Mouse (Mus musculus): ENCODE measurements around the gene Bcl2a1d. TPM values are rescaled to one million over a fixed set of nuclear protein-coding genes. Genes with fewer than 3 reads are reported as not detected.
"Not testable (repeated sequence)": the region's sequence is repeated elsewhere in the genome, so short reads cannot be mapped to it uniquely, and the experiment has no call there.

Bcl2a1d gene
- polyA plus RNA-seq (2015; fragmentation: Nextera tagmentation; extraction: Ambion mirVana) = 0.41 and 0.51 TPM in 2 replicates

DNA sequence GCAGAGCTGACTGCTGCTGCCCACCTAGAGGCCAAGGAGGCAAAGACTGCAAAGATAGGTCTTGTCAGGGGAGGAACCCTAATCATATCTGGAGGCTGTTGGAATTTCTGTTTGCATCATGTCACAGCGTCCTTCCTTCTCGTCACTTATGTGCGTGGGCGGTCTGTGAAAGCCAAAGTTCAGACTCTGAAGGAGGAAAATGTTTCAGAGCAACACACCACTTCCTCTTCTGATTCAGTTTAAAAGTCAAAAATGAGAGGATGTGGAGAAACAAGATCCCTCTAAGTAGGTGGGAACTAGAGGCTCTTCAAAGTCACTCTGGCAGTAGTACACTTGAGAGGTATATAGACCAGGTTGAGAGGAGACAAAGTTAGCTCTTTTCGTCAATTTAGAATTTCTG, at the start of gene Bcl2a1d:
TSS of gene Bcl2a1d (minus strand) at position 187 of the 400 bp plus-strand sequence.
- H3K27me3 ChIP-seq (ENCODE audit: insufficient read depth, low read length); H3K36me3 ChIP-seq (ENCODE audit: insufficient read depth, low read length); H3K4me2 ChIP-seq (ENCODE audit: low read length); DNase-seq (ENCODE audit: low spot score); ATAC-seq (replicated peaks; ENCODE audit: low FRiP score, low read depth); H3K27ac ChIP-seq; H3K4me1 ChIP-seq (replicated peaks; ENCODE audit: insufficient read depth, low read length); H3K9me3 ChIP-seq (replicated peaks; ENCODE audit: low read length); H3K4me3 ChIP-seq (replicated peaks; ENCODE audit: low read depth, low read length); H3K9ac ChIP-seq (ENCODE audit: low read depth, low read length): not testable (repeated sequence)
- WGBS = 62% methylated on average over 5 of the region's 5 CpGs

DNA sequence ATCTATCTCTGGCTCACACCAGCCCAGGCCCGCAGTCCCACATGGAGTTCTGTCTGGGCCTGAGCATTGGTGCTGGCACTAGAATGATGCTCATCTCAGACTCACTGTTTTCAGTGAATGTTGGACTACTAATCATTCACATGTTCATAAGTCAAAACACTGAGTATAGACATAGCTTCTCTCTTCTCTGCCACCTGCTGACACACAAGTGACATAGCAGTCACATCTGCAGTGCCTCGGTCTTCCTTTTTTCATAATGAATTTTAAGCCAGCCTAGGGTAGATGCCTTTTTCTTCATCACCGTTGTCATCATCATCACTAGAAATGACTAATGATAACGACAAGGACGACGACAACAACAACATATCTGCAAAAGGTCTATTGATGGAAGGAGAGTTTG, 38.5 kb upstream of the Bcl2a1d start:
- H3K27ac ChIP-seq; H3K4me3 ChIP-seq (replicated peaks; ENCODE audit: low read depth, low read length); ATAC-seq (replicated peaks; ENCODE audit: low FRiP score, low read depth); H3K27me3 ChIP-seq (ENCODE audit: insufficient read depth, low read length); H3K36me3 ChIP-seq (ENCODE audit: insufficient read depth, low read length); H3K9me3 ChIP-seq (replicated peaks; ENCODE audit: low read length); H3K4me1 ChIP-seq (replicated peaks; ENCODE audit: insufficient read depth, low read length); H3K9ac ChIP-seq (ENCODE audit: low read depth, low read length); H3K4me2 ChIP-seq (ENCODE audit: low read length); DNase-seq (ENCODE audit: low spot score): not testable (repeated sequence)
- 95% methylated on average over 2 of the region's 6 CpGs for WGBS

DNA sequence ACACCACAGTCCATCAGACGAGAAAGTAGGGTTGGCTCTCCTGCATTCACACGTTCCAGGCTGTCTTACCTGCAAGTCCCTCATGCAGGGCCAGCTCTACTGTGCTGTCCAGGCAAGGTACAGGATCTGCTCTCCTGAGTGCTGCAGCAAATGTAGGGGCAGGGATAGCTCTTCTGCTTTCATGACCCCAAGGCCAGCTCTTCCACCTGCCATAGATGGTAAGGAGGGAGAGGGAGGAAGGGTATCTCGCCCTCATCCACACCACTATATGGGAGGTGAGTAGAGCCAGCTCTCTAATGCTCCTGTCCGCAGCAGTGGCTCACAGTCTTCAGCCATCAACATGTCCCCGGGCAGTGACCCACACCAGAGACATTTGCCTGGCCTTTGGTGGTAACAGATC, 37.8 kb upstream of the Bcl2a1d start:
- H3K4me1 ChIP-seq (replicated peaks; ENCODE audit: insufficient read depth, low read length); H3K4me3 ChIP-seq (replicated peaks; ENCODE audit: low read depth, low read length); ATAC-seq (replicated peaks; ENCODE audit: low FRiP score, low read depth); H3K27me3 ChIP-seq (ENCODE audit: insufficient read depth, low read length); DNase-seq (ENCODE audit: low spot score); H3K9me3 ChIP-seq (replicated peaks; ENCODE audit: low read length); H3K36me3 ChIP-seq (ENCODE audit: insufficient read depth, low read length); H3K27ac ChIP-seq; H3K9ac ChIP-seq (ENCODE audit: low read depth, low read length); H3K4me2 ChIP-seq (ENCODE audit: low read length): not testable (repeated sequence)
- 75% methylated on average over 4 of the region's 5 CpGs for WGBS

DNA sequence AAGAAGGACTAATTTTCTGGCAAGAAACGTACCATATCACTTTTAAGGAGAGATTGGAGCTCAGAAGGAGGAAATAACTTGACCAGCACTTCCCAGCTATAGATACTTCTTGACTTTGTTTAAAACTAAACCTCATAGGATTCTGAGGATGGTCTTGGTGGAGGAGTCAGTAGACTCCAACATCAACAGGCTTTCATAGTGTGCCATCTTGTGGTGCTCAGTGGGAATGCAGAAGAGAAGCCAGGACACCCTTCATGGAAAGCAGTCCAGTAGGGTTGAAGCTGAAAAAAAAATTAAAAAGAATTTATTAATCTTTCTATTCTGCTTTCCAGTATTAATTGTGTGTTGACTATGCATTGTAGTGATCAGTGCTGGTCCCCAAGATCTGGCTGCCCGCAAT, 15.0 kb upstream of the Bcl2a1d start:
- not testable (repeated sequence) for DNase-seq (ENCODE audit: low spot score); H3K9me3 ChIP-seq (replicated peaks; ENCODE audit: low read length); H3K4me1 ChIP-seq (replicated peaks; ENCODE audit: insufficient read depth, low read length); H3K4me2 ChIP-seq (ENCODE audit: low read length); H3K4me3 ChIP-seq (replicated peaks; ENCODE audit: low read depth, low read length); H3K9ac ChIP-seq (ENCODE audit: low read depth, low read length); H3K36me3 ChIP-seq (ENCODE audit: insufficient read depth, low read length); H3K27ac ChIP-seq; ATAC-seq (replicated peaks; ENCODE audit: low FRiP score, low read depth); H3K27me3 ChIP-seq (ENCODE audit: insufficient read depth, low read length)
- TF ChIP-seq CTCF (IDR thresholded peaks at IDR 0.05; ENCODE audit: low read depth) = peak; percentile 50
- no CpG with 5 or more reads among the region's 2 CpGs for WGBS

DNA sequence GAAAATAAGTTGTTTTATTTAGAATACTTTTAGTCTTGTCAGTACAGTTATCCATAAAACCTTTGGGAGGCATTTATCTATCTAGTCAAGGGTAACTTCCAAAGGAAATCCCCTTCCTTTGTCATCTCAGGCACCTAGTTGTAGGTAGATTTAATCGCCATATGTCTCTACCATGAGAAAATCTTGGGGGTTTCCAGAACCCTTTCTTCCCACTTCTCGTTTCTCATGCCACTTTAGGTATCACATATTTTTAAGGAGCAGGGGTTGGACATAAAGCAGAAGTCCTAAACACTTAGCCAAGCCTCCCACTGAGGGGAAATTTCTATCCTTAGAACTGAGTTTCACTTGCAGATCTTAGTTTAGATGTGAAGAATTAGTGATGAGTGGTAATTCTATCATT, 14.3 kb upstream of the Bcl2a1d start:
- ATAC-seq (replicated peaks; ENCODE audit: low FRiP score, low read depth); H3K9ac ChIP-seq (ENCODE audit: low read depth, low read length); DNase-seq (ENCODE audit: low spot score); H3K9me3 ChIP-seq (replicated peaks; ENCODE audit: low read length); H3K27ac ChIP-seq; H3K4me3 ChIP-seq (replicated peaks; ENCODE audit: low read depth, low read length); H3K4me1 ChIP-seq (replicated peaks; ENCODE audit: insufficient read depth, low read length); H3K36me3 ChIP-seq (ENCODE audit: insufficient read depth, low read length); H3K27me3 ChIP-seq (ENCODE audit: insufficient read depth, low read length); H3K4me2 ChIP-seq (ENCODE audit: low read length): not testable (repeated sequence)
- no CpG with 5 or more reads among the region's 2 CpGs for WGBS

DNA sequence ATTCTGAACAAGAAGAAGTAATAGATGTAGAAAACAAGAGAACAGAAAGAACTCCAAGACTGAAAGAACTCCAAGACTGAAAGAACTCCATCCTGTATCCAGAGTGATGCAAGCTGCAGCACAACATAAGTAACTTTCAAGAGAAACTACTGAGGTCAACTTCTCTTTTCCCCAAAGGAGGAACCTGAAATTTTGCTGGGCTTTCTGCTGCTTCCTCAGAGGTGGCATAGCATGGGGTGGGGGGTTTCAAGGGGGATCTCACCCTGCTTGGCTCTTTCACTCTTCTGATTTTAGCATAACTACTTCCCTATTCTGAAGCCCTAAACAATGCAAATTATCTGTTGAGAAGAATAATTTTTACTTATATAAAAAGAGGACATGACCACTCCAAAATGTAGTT, 3.6 kb upstream of the Bcl2a1d start:
- not testable (repeated sequence) for ATAC-seq (replicated peaks; ENCODE audit: low FRiP score, low read depth); H3K27me3 ChIP-seq (ENCODE audit: insufficient read depth, low read length); DNase-seq (ENCODE audit: low spot score); H3K4me3 ChIP-seq (replicated peaks; ENCODE audit: low read depth, low read length); H3K27ac ChIP-seq; H3K9ac ChIP-seq (ENCODE audit: low read depth, low read length); H3K9me3 ChIP-seq (replicated peaks; ENCODE audit: low read length); H3K36me3 ChIP-seq (ENCODE audit: insufficient read depth, low read length); H3K4me1 ChIP-seq (replicated peaks; ENCODE audit: insufficient read depth, low read length); H3K4me2 ChIP-seq (ENCODE audit: low read length)

DNA sequence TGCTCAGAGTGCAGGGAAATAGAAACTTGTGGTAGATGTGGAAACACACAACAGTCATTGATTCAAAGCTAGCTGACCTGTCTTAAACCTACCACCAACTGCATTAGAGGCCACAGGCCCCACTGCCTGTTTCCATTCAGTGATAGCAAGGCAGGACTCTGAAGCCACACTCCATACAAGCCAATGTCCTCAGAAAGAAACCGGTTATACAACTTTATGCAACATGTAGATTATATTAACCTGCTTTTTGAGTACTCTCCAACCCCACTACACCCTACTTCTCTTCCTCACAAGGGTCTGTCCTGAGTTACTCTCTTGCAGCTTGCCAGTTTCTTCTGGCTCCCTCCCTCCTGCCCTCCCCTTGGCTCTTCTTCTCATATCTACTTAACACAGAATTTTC, 1.5 kb upstream of the Bcl2a1d start:
- 76% methylated on average over 1 of the region's 1 CpGs for WGBS

DNA sequence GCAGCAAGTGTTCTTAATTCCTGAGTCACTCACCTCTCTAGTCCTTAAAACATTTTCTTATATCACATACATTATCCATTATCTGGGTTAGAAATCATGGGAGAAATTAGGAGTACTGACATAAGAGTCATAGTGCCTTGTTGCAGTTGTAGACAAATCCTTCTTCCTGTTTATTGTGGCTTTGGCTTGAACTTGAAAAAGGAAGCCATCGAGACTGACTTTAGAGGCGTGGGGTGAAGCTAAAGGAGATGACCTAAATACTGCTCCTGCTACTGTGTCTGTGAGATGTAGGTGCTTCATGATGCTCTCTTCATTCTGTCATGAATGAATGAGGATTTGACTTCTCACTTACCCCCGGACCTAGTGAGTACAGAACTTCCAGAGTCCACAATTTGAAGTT, 620 bp upstream of the Bcl2a1d start:
- DNase-seq (ENCODE audit: low spot score); H3K9me3 ChIP-seq (replicated peaks; ENCODE audit: low read length); H3K36me3 ChIP-seq (ENCODE audit: insufficient read depth, low read length); H3K27me3 ChIP-seq (ENCODE audit: insufficient read depth, low read length); H3K4me1 ChIP-seq (replicated peaks; ENCODE audit: insufficient read depth, low read length); H3K27ac ChIP-seq; ATAC-seq (replicated peaks; ENCODE audit: low FRiP score, low read depth); H3K9ac ChIP-seq (ENCODE audit: low read depth, low read length); H3K4me3 ChIP-seq (replicated peaks; ENCODE audit: low read depth, low read length); H3K4me2 ChIP-seq (ENCODE audit: low read length): not testable (repeated sequence)
- WGBS = 88% methylated on average over 1 of the region's 3 CpGs

More for the DNA sequence above, 1.5 kb upstream of the Bcl2a1d start:
- H3K9me3 ChIP-seq (replicated peaks; ENCODE audit: low read length); H3K4me1 ChIP-seq (replicated peaks; ENCODE audit: insufficient read depth, low read length); H3K4me2 ChIP-seq (ENCODE audit: low read length); DNase-seq (ENCODE audit: low spot score); H3K4me3 ChIP-seq (replicated peaks; ENCODE audit: low read depth, low read length); H3K36me3 ChIP-seq (ENCODE audit: insufficient read depth, low read length); H3K9ac ChIP-seq (ENCODE audit: low read depth, low read length); H3K27ac ChIP-seq; H3K27me3 ChIP-seq (ENCODE audit: insufficient read depth, low read length); ATAC-seq (replicated peaks; ENCODE audit: low FRiP score, low read depth): not testable (repeated sequence)

DNA sequence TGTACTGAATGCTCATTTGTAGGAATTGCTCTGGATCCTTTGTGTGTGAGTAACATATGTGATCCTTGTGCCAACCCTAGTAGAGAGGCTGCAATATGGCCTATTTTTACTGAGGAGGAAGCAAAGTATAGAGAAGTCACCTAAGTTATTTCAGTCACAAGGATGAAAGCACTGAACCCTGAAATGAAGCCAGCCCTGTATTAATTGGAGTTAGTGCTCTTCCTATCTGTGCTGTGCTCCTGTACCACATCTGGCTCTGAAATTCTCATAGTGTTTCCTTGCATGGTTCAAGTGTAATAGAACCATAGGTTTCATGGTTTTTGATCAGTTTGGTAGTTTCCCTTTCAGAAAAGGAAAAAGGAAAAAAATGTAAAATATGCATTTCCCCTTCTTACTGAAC, 3.4 kb downstream of the Bcl2a1d start:
- not testable (repeated sequence) for H3K27me3 ChIP-seq (ENCODE audit: insufficient read depth, low read length); H3K4me2 ChIP-seq (ENCODE audit: low read length); H3K4me3 ChIP-seq (replicated peaks; ENCODE audit: low read depth, low read length); H3K4me1 ChIP-seq (replicated peaks; ENCODE audit: insufficient read depth, low read length); DNase-seq (ENCODE audit: low spot score); H3K9me3 ChIP-seq (replicated peaks; ENCODE audit: low read length); H3K9ac ChIP-seq (ENCODE audit: low read depth, low read length); H3K36me3 ChIP-seq (ENCODE audit: insufficient read depth, low read length); ATAC-seq (replicated peaks; ENCODE audit: low FRiP score, low read depth); H3K27ac ChIP-seq

DNA sequence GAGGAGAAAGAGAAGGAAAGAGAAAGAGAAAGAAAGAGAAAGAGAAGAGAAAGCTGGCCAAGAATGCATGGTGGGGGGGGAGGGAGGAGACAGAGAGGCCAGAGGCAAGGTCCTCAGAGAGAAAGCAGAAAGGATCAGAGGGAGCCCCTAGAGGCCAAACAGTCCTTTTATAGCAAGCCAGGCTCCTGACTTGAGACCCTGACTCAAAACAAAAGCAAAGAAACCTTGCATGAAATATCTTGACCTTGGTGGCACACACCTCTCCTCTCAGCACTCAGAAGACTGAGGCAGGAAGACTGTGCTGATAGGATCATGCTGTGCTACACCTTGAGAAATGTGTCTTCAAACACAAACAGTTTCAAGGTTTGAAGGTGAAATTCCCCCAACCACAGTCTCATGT, 10.1 kb downstream of the Bcl2a1d start:
- H3K4me2 ChIP-seq (ENCODE audit: low read length); H3K27me3 ChIP-seq (ENCODE audit: insufficient read depth, low read length); H3K9ac ChIP-seq (ENCODE audit: low read depth, low read length); H3K4me3 ChIP-seq (replicated peaks; ENCODE audit: low read depth, low read length); H3K9me3 ChIP-seq (replicated peaks; ENCODE audit: low read length); H3K27ac ChIP-seq; DNase-seq (ENCODE audit: low spot score); H3K4me1 ChIP-seq (replicated peaks; ENCODE audit: insufficient read depth, low read length); H3K36me3 ChIP-seq (ENCODE audit: insufficient read depth, low read length); ATAC-seq (replicated peaks; ENCODE audit: low FRiP score, low read depth): not testable (repeated sequence)
